Mouse (Mus musculus) gastrocnemius, postnatal 36 days (tissue): ENCODE data around the gene Lrp2. TPM values are rescaled to one million over a fixed set of nuclear protein-coding genes. Genes with fewer than 3 reads are reported as not detected.

Experiments
- DNase-seq, 2 experiments: peaks; one replicate each; pipeline ENCODE4 v3.0.0; 2022
- intact Hi-C: fragments of 180-260 bp; cut with DNase I; formaldehyde crosslinking; loops from one replicate; pipeline ENCODE4 v1.15.1; 2025
- total RNA-seq, 2 experiments: library from RNA; stranded (reverse); gene quantifications; 2 replicates each; pipeline ENCODE4 v1.2.3; 2021

The Lrp2 gene
- total RNA-seq, 2 experiments from 2014 or later = not detected

DNA sequence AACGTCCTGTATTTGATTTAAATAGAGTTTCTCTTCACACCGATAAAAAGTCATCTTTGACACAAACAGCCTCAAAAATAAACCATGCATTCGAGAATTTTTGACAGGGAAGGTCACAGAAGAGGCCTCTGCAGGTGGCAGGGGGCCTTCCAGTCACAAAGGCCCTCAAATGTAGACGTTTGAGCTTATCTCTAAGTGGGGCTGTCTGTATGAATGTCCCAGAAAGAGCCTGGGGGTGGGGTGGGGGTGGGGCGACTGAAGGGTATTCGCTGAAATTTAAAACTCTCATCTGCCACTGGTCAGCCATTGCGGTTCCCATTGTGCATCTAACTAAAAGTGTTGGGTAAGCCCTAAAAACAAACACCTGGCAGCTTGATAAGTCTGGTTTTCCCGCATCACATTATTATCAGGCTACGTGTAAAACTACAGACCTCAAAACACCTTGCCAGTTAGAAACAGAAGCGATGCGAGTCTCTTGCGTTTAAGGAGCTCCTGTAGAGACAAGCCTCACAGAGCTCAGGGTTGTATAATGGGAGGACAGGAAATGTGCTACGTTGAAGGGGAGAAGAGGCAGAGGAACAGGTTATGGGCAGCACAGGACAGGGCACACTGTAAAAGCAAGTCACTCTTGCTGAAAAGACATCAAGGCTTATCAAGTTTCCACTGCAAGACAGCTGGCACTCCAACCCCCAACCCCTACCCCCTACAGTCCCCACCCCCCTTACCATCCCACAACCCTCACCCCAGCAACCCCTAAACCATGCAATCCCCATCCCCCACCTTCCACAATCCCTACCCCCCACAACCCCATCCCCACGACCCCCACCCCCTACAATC lies 55.0 kb downstream of the Lrp2 start:
- DNase-seq = no peak
- intact Hi-C loops = no loop called here

DNA sequence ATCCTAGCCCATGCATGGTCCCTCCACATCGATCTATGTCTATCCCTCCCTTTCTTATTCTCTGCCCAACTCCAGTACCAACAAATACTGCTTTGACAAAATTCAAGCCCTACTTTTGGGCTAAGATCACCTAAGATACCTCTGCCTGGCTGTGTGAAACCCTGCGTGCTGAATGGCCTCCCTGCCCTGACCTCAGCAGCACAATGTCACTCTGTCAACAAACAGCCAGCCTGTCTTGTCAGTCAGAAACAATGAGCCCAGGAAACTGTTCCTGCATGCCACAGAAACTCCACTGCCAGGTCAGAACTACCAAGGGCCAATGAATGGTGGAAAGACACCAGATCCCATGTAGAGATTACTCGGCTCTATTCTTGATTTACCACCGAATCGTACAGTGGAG lies 55.7 kb downstream of the Lrp2 start:
- intact Hi-C loops = no loop called here
- no peak for DNase-seq

DNA sequence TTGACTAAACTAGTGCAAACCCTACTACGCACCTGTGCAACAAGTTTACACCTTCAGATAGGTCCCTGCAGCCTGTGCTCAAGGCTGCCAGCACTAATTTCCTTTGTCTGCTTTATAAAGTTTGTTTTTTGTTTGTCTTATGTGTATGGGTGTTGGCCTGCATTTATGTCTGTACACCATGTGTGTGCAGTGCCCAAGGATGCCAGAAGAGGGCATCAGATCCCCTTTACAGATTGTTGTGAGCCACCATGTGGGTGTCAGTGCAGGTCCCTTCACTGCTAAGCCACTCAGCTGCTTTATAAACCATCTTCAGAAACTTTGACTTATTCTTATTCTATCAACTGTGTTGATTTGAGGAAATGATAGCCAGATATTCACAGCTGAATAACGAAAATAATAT lies 65.6 kb downstream of the Lrp2 start:
- intact Hi-C loops = no loop called here
- no peak for DNase-seq

DNA sequence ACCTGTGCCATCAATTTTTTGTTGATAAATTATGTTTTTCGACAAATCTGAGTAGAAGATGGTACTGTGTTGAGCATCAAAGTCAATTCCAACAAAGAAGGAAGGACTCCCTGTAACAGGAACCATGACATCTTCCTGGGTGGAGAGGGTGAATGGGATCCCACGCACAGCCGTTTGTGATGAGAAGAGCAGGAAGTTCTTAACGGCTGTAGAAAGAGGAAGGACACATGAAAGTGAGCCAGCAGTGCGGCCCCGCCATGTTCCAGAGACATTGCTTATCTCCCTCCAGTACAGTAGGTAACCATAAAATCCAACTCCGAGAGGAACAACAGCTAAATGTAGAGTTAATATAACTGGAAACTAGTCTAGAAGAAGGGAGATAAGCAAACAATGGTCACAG lies 67.6 kb downstream of the Lrp2 start:
- intact Hi-C loops = no loop called here
- DNase-seq = no peak

DNA sequence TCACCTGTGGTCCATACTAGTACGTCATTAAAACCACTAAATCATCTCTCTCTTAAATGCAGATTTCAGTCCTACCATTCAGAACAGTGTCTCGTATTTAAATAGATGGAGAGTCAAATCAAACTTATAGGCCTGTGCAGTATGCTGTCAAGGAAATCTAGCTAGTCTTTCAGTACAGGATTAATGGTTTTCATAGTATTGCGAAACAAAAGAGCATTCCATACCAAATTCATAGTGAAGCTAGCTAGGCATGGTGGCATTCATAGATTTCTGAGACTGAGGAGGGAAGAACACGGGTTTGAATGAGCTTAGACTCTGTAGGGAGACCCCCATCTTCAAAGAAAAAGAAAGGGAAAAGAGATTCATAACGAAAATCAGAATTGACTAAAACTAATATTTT lies 74.1 kb downstream of the Lrp2 start:
- DNase-seq = no peak
- intact Hi-C loops = no loop called here

DNA sequence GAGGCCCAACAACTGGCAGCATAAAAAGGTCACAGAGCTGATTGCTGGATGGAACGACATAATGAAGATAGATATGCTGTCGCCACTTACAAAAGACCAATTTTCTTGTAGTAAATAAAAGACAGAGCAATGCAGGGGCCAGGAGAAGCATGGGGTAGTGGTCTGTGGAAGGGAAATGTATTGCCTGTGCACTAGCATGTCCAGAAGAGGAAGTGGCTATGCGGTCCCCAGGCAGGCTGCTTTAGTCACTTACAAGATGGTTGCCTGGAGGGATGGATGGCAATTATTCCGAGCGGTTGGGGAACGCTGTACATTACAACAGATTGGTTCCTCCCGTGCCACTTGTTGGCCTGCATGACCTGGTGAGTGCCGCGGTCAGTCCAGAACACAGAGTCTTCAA lies 85.5 kb downstream of the Lrp2 start:
- no peak for DNase-seq
- intact Hi-C loops = no loop called here

DNA sequence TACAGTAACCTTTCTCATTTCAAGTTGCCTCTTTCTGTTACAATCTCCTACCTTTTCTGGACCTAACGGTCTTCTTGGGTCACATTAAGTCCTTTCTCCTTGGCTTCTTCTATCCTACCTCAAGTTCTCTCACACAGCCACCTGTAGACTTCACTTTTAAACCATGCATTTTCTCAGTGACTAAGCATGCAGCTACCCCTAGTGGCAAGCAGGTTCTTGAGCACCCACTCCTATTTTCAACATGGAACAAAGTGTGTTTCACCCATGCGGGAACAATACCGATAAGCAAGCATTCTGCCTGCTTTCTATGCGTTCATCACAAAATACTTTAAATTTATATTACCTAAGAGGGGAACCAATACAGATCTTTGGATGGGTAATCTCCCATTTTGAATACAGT lies 92.7 kb downstream of the Lrp2 start:
- no peak for DNase-seq
- intact Hi-C loops = no loop called here

DNA sequence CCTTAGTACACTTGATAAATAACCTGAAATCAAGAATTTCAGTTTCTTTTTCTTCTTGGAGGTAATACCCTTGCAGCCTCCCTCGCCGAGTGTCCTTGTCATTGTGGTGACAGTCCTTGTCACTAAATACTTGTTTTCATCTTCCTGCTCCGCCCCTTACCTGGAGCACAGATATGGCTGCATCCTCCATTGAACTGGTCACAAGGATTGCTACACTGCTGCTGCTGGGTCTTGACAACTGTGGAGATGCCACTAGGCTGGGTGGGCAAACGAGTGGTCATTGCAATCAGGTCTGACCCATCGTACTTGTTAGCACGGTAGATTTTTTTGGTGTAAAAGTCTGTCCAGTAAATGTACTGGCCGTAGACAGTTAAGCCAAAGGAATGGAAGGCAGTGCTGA lies 104.9 kb downstream of the Lrp2 start:
- intact Hi-C loops = no loop called here
- no peak for DNase-seq

DNA sequence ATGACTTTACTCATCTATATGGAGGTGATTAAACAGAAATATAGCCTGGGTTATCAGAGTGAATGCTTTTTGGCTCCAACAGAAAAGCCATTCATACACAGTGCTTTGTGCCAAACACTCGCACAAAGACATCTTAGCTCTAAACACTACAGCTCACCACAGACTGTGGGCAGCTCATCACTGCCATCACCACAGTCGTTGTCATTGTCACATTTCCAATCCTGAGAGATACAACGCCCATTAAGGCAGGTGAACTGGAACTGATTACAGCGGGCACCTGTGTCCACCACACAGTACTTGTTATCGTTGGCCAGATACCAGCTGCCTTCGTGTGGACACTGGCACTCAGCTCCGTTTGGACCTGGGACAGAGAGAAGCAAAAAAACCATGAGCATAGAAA lies 106.0 kb downstream of the Lrp2 start:
- no peak for DNase-seq
- intact Hi-C loops = no loop called here

DNA sequence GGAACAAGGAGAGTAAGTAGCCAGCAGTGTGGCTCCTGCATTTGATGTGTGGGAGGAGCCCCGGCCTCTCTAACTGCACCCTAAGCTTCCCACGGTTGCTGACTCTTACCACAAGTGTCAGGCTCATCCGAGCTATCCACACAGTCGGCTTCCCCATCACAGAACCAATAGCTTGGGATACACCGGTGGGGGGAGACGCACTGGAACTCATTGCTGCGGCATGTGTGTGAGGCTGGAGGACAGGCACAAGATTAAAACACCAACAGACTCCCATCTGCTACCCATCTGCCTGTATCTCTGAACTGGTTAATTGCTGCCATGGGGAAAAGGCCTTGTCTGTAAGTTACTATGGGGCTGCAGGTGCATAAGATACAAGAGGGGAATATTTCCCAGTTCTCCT lies 109.0 kb downstream of the Lrp2 start:
- no peak for DNase-seq
- intact Hi-C loops = no loop called here

DNA sequence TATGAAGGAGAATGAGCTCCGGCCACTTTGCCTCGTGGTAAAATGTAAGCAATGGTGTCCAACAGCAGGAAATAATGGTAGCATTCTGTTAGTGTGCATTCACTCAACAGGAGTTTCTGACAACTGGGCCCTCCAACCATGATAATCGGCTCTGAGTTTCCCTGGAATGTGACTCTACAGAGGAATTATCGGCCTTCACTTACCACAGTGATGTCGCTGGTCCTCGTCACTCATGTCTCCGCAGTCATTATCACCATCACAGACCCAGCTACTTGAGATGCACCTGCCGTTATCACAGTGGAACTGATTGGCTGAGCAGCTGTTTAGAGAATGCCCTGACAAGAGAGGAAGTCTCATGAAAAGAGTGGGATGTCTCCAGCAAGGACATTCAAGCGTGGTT lies 110.7 kb downstream of the Lrp2 start:
- DNase-seq = no peak
- intact Hi-C loops = no loop called here

DNA sequence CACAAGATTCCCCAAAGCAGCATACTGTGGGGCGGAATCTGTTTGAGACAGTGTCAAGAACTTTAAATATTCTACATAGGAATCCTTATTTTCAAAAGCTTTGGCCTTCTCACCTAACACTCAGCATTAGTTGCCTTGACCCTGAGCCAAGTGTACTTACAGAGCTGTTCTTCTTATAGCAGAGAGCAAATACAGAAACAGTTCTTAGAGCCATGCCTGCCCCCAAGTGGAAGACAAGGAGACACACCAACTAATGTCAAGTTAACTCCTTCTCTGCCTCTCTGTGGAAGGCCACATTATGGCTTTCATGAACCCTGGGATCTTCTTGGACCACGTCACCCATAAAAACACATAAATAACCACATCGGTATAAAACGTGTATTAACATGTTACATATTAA lies 114.0 kb downstream of the Lrp2 start:
- intact Hi-C loops = no loop called here
- DNase-seq = no peak

DNA sequence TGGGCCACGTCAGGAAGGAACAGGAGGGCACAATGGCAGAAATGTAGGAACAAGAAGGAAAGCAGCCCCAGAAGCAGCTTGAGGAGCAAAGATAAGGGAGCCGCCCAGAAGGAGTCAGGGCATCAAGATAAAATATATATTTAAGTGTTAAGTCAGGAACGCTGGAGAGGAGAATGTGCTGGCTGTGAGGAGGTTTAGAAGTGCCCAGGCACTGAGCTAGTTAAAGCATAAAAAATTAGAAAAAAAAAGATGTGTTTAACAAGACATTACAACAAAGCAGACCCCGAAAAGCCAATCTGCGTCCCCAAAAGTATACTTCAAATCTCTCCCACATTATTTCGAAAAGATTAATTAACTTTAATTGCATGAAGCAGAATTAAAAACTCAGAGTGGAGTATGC lies 122.3 kb downstream of the Lrp2 start:
- intact Hi-C loops = no loop called here

DNA sequence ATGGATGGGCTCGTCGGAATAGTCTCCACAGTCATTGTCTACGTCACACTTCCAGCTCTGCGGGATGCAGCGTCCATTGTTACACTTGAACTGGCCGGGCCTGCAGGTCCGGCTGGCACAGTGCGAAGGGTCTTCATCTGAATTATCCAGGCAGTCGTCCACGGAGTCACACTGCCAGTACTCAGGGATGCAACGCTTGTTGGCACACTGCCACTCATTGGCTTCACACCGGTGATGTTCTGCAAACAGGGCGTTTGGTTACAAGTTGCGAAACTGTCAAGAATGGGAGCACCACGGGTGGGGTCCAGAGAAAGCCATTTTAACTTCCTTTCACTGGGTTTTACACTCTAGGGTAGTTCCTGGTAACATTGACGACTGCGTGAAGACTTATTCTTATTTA lies 126.4 kb downstream of the Lrp2 start:
- DNase-seq = no peak
- intact Hi-C loops = no loop called here

More for the DNA sequence above, 122.3 kb downstream of the Lrp2 start:
- DNase-seq = no peak

DNA sequence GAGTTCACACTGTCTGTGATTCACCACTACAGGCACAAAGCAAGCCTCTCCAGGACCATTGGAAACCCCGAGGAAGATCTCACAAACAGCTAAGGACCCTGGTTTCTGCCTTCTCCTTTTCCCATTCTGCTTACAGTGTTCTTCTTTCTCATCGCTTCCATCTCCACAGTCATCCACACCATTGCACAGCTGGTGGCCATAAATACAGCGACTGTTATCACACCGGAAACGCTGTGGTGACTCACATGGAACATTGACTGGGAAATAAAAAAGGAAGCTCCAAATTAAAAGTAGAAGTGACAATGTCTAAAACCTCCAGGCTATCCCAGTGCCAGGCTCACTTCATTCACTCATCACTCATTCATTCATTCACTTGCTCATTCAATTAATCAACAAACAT lies 134.7 kb downstream of the Lrp2 start:
- intact Hi-C loops = no loop called here
- DNase-seq = no peak

DNA sequence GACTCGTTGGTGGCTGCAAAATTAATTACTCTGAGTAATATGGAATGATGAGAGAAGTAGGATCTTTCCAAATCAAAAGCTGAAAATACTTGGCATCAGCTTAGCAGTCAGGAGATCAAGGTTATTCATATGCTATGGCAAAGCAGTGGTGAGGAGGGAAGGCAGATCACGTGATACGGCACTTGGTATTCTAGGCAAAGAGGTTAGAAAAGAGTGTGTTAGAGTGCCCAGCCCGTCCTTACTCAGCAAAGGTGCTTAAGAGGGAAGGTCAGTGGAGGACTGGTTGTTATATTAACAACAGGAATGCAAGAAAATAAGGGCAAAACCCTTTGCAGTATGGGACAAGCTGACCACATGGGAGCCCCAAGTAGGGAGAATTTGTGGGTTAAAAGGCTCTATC lies 137.3 kb downstream of the Lrp2 start:
- intact Hi-C loops = no loop called here
- no peak for DNase-seq

DNA sequence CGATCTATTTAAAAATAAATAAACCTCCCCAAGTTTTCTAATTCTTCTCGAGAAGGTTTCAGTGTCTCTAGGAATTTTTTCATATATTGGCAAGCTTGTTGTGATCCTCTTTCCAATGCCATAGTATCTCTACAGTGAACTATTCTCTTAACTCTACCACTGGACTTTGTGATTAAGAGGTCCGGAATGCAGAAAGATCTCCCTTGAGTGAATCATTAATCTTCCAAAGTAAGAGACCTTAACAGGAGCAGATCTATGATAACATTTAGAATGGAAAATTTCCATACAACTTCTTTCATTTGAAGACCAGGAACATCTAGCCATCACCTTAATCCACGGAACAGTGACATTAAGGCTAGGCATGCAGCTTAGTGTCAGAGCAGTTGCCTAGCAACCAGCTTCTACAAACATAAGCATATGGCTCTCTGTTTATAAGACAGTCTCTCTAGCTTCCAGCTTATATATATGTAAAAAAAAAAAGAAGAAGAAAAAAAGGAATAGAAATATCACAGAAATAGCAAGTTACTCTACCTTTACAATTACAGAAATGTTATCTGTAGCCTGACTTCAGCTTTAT lies 139.9 kb downstream of the Lrp2 start:
- intact Hi-C loops = no loop called here
- DNase-seq = no peak

DNA sequence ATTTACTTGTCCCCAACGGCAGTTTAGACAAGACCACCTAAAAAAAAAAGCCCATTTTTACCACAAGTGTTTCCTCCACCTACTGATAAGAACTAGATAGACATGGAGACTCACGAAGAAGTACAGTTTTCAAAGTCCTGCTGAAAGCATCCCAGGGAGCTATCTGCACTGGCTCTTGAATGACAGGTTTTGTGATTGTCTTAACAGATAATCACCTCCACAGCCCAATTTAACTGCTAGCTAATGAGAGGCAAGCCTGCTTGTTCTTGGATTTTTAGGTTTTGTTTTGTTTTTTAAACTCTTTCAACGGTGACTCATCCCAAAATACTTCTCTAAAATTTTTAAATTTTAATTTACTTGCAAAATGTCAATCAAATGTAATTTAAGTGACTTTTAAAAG lies 144.2 kb downstream of the Lrp2 start:
- DNase-seq = no peak
- intact Hi-C loops = no loop called here

DNA sequence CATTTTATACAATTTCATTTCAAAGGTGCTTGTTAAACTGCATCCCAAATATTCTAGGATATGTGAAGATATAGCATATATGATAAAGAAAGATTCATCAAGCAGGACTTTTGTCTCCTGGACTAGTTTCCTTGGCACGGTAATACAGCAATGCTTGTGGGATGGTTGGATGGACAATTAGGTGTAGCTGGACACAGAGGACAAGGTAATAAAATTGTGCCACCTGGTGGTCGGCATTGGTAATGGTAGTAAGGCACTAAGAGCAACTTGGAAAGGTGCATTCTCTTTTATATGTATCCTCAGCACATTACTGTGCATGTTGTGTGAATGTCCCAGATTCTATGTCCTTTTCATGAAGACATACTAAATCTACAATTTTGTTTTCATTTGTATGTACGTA lies 157.7 kb downstream of the Lrp2 start:
- DNase-seq = peak in 1 of 2 experiments; percentile 34

DNA sequence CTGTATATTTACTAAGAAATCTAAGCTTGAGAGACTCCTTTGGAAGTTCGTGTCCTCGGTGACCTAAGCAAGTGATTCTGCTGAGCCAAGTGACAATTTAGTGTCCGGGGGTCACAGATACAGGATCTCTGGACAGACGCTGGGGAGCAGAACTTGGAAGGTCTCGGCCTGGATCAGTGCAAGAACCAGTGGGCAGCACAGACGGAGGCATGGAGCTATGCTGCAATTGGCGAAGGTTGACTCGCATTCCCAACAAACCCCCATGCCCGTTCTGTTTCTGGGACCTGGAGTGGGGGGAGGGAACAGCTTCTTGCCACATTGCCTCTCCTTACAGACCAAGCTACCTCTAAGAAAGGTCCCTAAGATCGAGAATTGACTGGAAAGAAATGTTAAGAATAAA lies 158.7 kb downstream of the Lrp2 start:
- no peak for DNase-seq
- intact Hi-C loops = loop anchor here (5.0 kb wide), 1 partner anchor 315 kb away; no protein-coding TSS in a partner anchor

More for the DNA sequence above, 157.7 kb downstream of the Lrp2 start:
- intact Hi-C loops = loop anchor here (5.0 kb wide), 1 partner anchor 316 kb away; no protein-coding TSS in a partner anchor

DNA sequence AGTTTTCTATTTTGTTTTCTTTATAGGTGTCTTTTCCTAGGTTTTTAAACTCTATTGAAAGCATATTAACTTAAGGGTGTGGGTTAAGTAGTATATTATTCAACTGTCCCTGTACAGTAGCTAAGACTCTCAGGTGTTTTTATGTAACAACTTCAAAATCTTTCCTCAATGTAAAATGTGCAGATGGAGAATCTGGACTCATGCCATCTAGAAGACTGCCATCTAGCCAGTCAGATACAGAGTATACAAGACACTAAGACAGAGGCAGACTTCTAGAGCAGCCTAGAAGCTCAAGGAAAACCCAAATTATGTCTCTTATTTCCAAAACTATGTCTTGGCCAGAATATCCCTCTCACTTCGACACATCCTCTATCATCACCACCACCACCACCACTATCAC lies 159.8 kb downstream of the Lrp2 start:
- DNase-seq = no peak
- intact Hi-C loops = loop anchor here (5.0 kb wide), 1 partner anchor 314 kb away; no protein-coding TSS in a partner anchor

DNA sequence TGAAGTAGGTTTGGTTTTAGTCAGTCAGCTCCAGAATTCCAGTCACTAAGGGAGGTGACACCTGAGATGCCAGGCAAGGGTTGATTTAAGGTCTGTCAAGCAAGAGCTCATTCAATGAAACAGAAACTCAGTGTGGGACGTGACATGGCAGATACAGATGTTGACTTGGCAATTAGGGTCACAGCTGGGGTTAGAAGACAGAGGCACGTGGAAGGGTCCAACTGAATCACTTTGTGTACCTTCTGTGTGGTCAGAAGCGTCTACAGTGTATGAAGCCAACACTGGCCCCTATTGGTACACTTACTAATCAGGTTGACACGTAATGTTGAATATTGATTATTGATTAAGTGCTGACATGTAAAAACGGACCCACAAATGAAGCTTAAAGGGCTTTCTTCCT lies 161.0 kb downstream of the Lrp2 start:
- no peak for DNase-seq
- intact Hi-C loops = loop anchor here (5.0 kb wide), 1 partner anchor 313 kb away; no protein-coding TSS in a partner anchor
